Mouse (Mus musculus) ES-E14 (cell line): ENCODE measurements around the gene Eif4e2. TPM values are rescaled to one million over a fixed set of nuclear protein-coding genes. Genes with fewer than 3 reads are reported as not detected.

Experiments used
- DNase-seq: peaks from one replicate; pipeline ENCODE4 v3.0.0-alpha.2; 2013; ENCODE audit warnings: low read depth, low spot score
- H3K27ac ChIP-seq: 2 replicates; pipeline ENCODE4 v1.5.1; 2012; ENCODE audit warnings: low read depth, mild to moderate bottlenecking, low read length, moderate library complexity, mixed read lengths; ENCODE audit not compliant: poor library complexity, insufficient read depth, severe bottlenecking
- H3K36me3 ChIP-seq: 2 replicates; pipeline ENCODE4 v1.6.1; 2012; ENCODE audit warnings: mild to moderate bottlenecking, low read length, moderate library complexity, mixed read lengths; ENCODE audit not compliant: control insufficient read depth, poor library complexity, insufficient read depth, severe bottlenecking
- H3K4me1 ChIP-seq, 2 experiments: fragments of 150-350 bp in 1 of 2; sonication (generic) in 1 of 2; 2 replicates each; pipeline ENCODE4 v1.6.1; 2012; ENCODE audit warnings: low read length in 2 of 2, mild to moderate bottlenecking in 1 of 2, mixed read lengths in 1 of 2; ENCODE audit not compliant: control insufficient read depth in 2 of 2, insufficient read depth in 2 of 2, poor library complexity in 1 of 2
- H3K4me3 ChIP-seq, 2 experiments: fragments of 150-350 bp in 1 of 2; sonication (generic) in 1 of 2; 2 replicates each; pipeline ENCODE4 v1.5.1; 2012; ENCODE audit warnings: low read length in 2 of 2, low read depth in 1 of 2, mild to moderate bottlenecking in 1 of 2, mixed read lengths in 1 of 2; ENCODE audit not compliant: insufficient read depth in 1 of 2, poor library complexity in 1 of 2, severe bottlenecking in 1 of 2
- H3K9ac ChIP-seq: 2 replicates; pipeline ENCODE4 v1.6.1; 2012; ENCODE audit warnings: low read depth, mild to moderate bottlenecking, low read length, mixed read lengths; ENCODE audit not compliant: poor library complexity, insufficient read depth, severe bottlenecking
- H3K9me3 ChIP-seq: fragments of 150-350 bp; sonication (generic); 2 replicates; pipeline ENCODE4 v1.6.1; 2012; ENCODE audit warnings: low read depth, mild to moderate bottlenecking, low read length; ENCODE audit not compliant: control insufficient read depth, insufficient read depth
- CHD2 ChIP-seq: IDR thresholded peaks from 2 replicates; pipeline ENCODE4 v1.6.1; 2014; ENCODE audit warnings: mild to moderate bottlenecking, low read depth, low read length, inconsistent platforms
- HCFC1 ChIP-seq: IDR thresholded peaks from 2 replicates; pipeline ENCODE4 v1.6.1; 2012; ENCODE audit warnings: low read length, inconsistent platforms, borderline replicate concordance; ENCODE audit not compliant: insufficient read depth
- MAFK ChIP-seq: IDR thresholded peaks from 2 replicates; pipeline ENCODE4 v1.6.1; 2014; ENCODE audit warnings: mild to moderate bottlenecking, low read depth, low read length, inconsistent platforms; ENCODE audit not compliant: insufficient read depth
- ZC3H11A ChIP-seq: IDR thresholded peaks from 2 replicates; pipeline ENCODE4 v1.6.1; 2012; ENCODE audit warnings: low read depth, mild to moderate bottlenecking, inconsistent platforms, low read length, borderline replicate concordance
- ZNF384 ChIP-seq: IDR thresholded peaks from 2 replicates; pipeline ENCODE4 v1.6.1; 2012; ENCODE audit warnings: low read depth, low read length, inconsistent platforms
- in situ Hi-C, 2 experiments: fragments of 600-800 bp; cut with MboI; formaldehyde crosslinking; loops; one replicate each; pipeline ENCODE4 v1.15.1; 2025; ENCODE audit warnings: low sequenced_read_pairs in 2 of 2, inconsistent platforms in 1 of 2; ENCODE audit not compliant: unreplicated experiment in 2 of 2
- total RNA-seq: library from RNA; depleted of rRNA; stranded (reverse); fragments of 300-350 nt; gene quantifications from 2 replicates; pipeline ENCODE4 v1.2.3, GENCODE M21; 2012

Eif4e2 gene
- total RNA-seq, 1 experiment: 221 TPM

- H3K27ac ChIP-seq: peak overlapping the region; percentile 99; the same call in 1 of the 2 replicates
- DNase-seq: no peak
- in situ Hi-C loops: no loop called here
Measured at GRCm38 (mm10) chr1:87214748-87215147, 1.0 kb downstream of the Eif4e2 start.

GRCm38 (mm10) chr1:87217938-87218337 is 4.2 kb downstream of the Eif4e2 start:
- Histone ChIP-seq H3K4me3 (0 out of 4 replicates have a peak overlapping the region, but pooled peaks have one; percentile 4 to 9), H3K4me1 (peaks cover 7 to 10% of the 10 kb centered on the region in 2 experiments; a peak in 3 of 4 replicates), H3K36me3 (peaks cover 27% of the 10 kb centered on the region), H3K9ac (peak overlapping the region; percentile 19; the same call in 1 of the 2 replicates), H3K27ac (peak overlapping the region; percentile 47; the same call in 1 of the 2 replicates), H3K9me3 (no peaks in the 10 kb centered on the region)
- no peak for DNase-seq
- in situ Hi-C loops: no loop called here
- TF ChIP-seq HCFC1: no peak
- TF ChIP-seq CHD2: no peak
- no peak for TF ChIP-seq ZNF384
- TF ChIP-seq MAFK: peak; percentile 78

More at GRCm38 (mm10) chr1:87214748-87215147, 1.0 kb downstream of the Eif4e2 start:
- no peaks in the 10 kb centered on the region for H3K9me3 ChIP-seq
- H3K4me3 ChIP-seq: peak overlapping the region; percentile 91 to 98
- no peak for TF ChIP-seq ZNF384
- TF ChIP-seq MAFK: no peak
- no peak for TF ChIP-seq CHD2
- no peak for TF ChIP-seq HCFC1
- TF ChIP-seq ZC3H11A: no peak
- H3K9ac ChIP-seq: peak overlapping the region; percentile 99
- H3K36me3 ChIP-seq: peaks cover 6% of the 10 kb centered on the region
- H3K4me1 ChIP-seq: peaks cover 7 to 10% of the 10 kb centered on the region in 2 experiments; a peak in 3 of 4 replicates

- Histone ChIP-seq H3K4me1 (peaks cover 34 to 35% of the 10 kb centered on the region in 2 experiments), H3K4me3 (peak overlapping the region; percentile 34 to 51)
Measured at GRCm38 (mm10) chr1:87225739-87226138, 12.0 kb downstream of the Eif4e2 start.

GRCm38 (mm10) chr1:87226409-87227159 is 12.9 kb downstream of the Eif4e2 start:
- Histone ChIP-seq H3K4me3 (peak overlapping the region; percentile 15 to 51), H3K9ac (peak overlapping the region; percentile 3; the same call in 1 of the 2 replicates), H3K9me3 (no peaks in the 10 kb centered on the region), H3K27ac (peak overlapping the region; percentile 98), H3K36me3 (peaks cover 47% of the 10 kb centered on the region), H3K4me1 (peaks cover 39 to 40% of the 10 kb centered on the region in 2 experiments)
- TF ChIP-seq ZC3H11A: no peak
- peak; percentile 61 for TF ChIP-seq CHD2
- peak; percentile 73 for DNase-seq
- in situ Hi-C loops: no loop called here

More at GRCm38 (mm10) chr1:87225739-87226138, 12.0 kb downstream of the Eif4e2 start:
- in situ Hi-C loops: no loop called here
- peaks cover 54% of the 10 kb centered on the region for H3K36me3 ChIP-seq
- peak overlapping the region; percentile 46 for H3K9ac ChIP-seq
- no peaks in the 10 kb centered on the region for H3K9me3 ChIP-seq
- TF ChIP-seq HCFC1 (no peak), ZC3H11A (no peak), MAFK (no peak), CHD2 (no peak), ZNF384 (no peak)
- peak overlapping the region; percentile 98 for H3K27ac ChIP-seq
- DNase-seq: no peak
